Mouse (Mus musculus) heart, embryonic 10.5 days (tissue): ENCODE data around the gene Tbl1xr1. TPM values are rescaled to one million over a fixed set of nuclear protein-coding genes. Genes with fewer than 3 reads are reported as not detected.

Experiments
- DNase-seq: peaks from one replicate; pipeline ENCODE4 v3.0.0-alpha.2; 2017; ENCODE audit warnings: low spot score
- H3K27ac ChIP-seq: fragments of 300-500 bp; sonication (generic); 2 replicates; pipeline ENCODE4 v1.5.1; 2016; ENCODE audit warnings: mild to moderate bottlenecking
- H3K27me3 ChIP-seq: fragments of 300-500 bp; sonication (generic); 2 replicates; pipeline ENCODE4 v1.6.1; 2016; ENCODE audit warnings: mild to moderate bottlenecking; ENCODE audit not compliant: poor library complexity, insufficient read depth, severe bottlenecking
- H3K36me3 ChIP-seq: fragments of 300-500 bp; sonication (generic); 2 replicates; pipeline ENCODE4 v1.6.1; 2016; ENCODE audit warnings: mild to moderate bottlenecking, moderate library complexity
- H3K4me1 ChIP-seq: fragments of 300-500 bp; sonication (generic); 2 replicates; pipeline ENCODE4 v1.6.1; 2016; ENCODE audit warnings: mild to moderate bottlenecking
- H3K4me3 ChIP-seq: fragments of 300-500 bp; sonication (generic); 2 replicates; pipeline ENCODE4 v1.5.1; 2016; ENCODE audit warnings: mild to moderate bottlenecking, moderate library complexity
- H3K9me3 ChIP-seq: fragments of 300-500 bp; sonication (generic); 2 replicates; pipeline ENCODE4 v1.6.1; 2016; ENCODE audit warnings: mild to moderate bottlenecking, moderate library complexity
- WGBS: fragments of 180-500 bp; shearing (Covaris S2); methylation state at CpG from one replicate; pipeline ENCODE4 v1.1.7; 2016; 5-methylcytosine and 5-hydroxymethylcytosine counted together
- polyA plus RNA-seq: library from polyadenylated mRNA; unstranded; fragments of >200 nt; fragmentation: Nextera tagmentation; extraction: Ambion mirVana; gene quantifications from 2 replicates; pipeline ENCODE4 v1.2.1, GENCODE M21; 2016

The Tbl1xr1 gene
- polyA plus RNA-seq, 1 experiment from 2014 or later, result 17.7 TPM

DNA sequence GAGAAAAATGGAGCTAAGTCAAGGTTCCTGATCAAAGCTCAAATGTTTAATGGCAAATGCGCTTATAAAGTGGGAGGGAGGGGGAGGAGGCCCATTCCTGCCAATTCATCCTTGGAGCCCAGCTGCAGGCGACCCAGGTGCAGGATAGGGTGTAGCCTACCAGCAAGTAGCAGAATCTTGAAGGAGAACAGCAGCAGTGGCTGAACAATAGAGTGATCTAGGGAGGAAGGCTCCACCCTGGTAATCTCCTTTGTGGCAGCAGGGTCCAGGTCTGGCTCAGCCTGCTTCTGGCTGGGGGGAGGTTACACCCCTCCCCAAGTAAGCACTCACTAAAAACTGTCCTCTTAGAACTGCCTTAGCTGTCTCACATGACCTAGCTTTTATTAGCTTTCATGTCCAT lies 79.9 kb downstream of the Tbl1xr1 start:
- no peaks in the 10 kb centered on the region for H3K4me1 ChIP-seq
- no peaks in the 10 kb centered on the region for H3K9me3 ChIP-seq
- WGBS, result 71% methylated on average over 2 of the region's 2 CpGs
- no peak overlapping the region for H3K27ac ChIP-seq
- H3K27me3 ChIP-seq, result no peaks in the 10 kb centered on the region
- no peak for DNase-seq
- H3K36me3 ChIP-seq, result peaks cover 10% of the 10 kb centered on the region
- no peak overlapping the region for H3K4me3 ChIP-seq

DNA sequence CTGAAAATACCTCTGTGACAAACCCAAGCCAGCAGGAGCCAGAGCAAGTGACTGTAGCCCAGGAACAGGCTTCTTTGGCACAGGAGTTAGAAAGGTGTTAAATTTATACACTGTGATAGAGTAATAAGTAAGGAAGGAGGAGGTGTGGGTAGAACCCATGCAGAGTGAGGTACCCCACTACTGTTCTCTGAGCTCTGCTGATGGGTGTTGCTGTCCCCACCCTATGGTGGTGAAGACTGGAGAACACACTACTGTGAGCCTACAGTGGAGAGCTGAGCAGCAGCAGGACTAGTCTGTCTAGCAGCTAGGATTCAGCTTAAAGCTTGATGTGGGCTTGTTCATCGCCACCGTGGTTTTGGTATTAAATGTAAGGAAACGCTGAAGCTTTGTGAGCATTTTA lies 86.5 kb downstream of the Tbl1xr1 start:
- Histone ChIP-seq H3K36me3 (peaks cover 3% of the 10 kb centered on the region; the same call in 1 of the 2 replicates), H3K4me1 (no peaks in the 10 kb centered on the region), H3K9me3 (no peaks in the 10 kb centered on the region), H3K27ac (no peak overlapping the region), H3K27me3 (no peaks in the 10 kb centered on the region), H3K4me3 (no peak overlapping the region)
- WGBS, result over 99% methylated on average over 3 of the region's 3 CpGs
- DNase-seq, result no peak

DNA sequence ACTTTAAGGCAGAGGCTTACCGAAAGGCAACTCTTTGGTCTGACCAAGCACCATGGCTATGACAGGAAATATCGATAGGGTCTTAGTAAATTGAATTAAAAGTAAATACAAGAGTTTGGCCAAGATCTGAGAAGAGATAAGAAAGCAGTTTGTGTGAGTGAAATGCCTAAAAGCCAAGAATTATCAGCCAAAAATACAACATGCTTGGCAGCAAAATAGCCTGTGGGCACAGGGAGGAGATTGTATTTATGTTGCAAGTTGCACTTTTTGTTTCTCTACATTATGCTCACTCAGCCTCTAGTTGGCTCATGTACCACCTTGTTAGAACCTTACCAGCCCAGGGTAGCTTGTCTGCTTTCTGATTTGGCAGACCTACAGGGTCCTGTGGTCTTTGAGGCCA lies 91.4 kb downstream of the Tbl1xr1 start:
- Histone ChIP-seq H3K9me3 (no peaks in the 10 kb centered on the region), H3K36me3 (peaks cover 3% of the 10 kb centered on the region; the same call in 1 of the 2 replicates), H3K4me1 (peaks cover 6% of the 10 kb centered on the region; the same call in 1 of the 2 replicates), H3K27me3 (no peaks in the 10 kb centered on the region), H3K27ac (no peak overlapping the region), H3K4me3 (no peak overlapping the region)
- WGBS, result 91% methylated on average over 2 of the region's 2 CpGs
- no peak for DNase-seq

DNA sequence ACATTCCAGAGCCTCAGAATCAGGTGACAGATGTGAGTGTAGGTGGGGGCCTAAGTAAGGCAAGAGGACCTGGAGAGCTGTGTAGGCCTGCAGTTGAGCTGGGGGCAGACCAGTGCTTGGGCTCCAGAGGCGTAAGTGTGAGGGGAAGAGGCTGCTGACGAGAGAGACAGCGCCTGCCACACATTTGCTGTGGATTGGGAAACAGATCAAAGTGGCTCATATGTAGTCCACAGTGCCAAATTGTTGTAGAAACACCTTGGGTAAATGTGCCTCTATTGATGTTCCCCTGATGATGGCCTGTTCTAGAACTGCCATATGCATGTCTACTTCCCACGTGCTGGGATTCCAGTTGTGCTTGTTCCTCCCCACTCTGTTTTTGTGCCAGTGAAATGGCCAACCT lies 92.0 kb downstream of the Tbl1xr1 start:
- Histone ChIP-seq H3K4me1 (peaks cover 7% of the 10 kb centered on the region; the same call in 1 of the 2 replicates), H3K9me3 (no peaks in the 10 kb centered on the region), H3K27ac (no peak overlapping the region), H3K4me3 (no peak overlapping the region), H3K36me3 (peaks cover 3% of the 10 kb centered on the region; the same call in 1 of the 2 replicates), H3K27me3 (no peaks in the 10 kb centered on the region)
- 77% methylated on average over 4 of the region's 4 CpGs for WGBS
- DNase-seq, result no peak

DNA sequence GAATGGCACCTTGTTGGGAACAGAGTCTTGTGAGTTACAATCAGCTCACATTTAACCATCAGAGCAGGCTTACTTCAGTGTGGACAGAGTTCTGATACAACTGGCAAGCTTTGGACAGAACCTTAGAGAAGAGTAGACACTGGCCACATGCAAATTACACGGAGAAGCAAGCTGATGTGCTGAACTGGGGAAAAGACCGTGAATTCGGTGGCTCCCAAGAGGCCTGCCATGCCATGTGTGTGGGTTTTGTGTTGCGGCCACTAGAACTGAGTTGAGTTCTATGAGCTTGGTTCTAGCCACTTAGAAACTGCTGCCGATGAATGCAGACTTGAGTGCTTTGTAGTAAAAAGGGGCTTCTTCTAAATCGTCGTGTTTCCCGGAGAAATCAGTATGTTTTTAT lies 95.1 kb downstream of the Tbl1xr1 start:
- WGBS, result 92% methylated on average over 8 of the region's 8 CpGs
- no peaks in the 10 kb centered on the region for H3K27me3 ChIP-seq
- peaks cover 7% of the 10 kb centered on the region; the same call in 1 of the 2 replicates for H3K4me1 ChIP-seq
- H3K36me3 ChIP-seq, result no peaks in the 10 kb centered on the region
- H3K4me3 ChIP-seq, result no peak overlapping the region
- no peak for DNase-seq
- no peaks in the 10 kb centered on the region for H3K9me3 ChIP-seq
- no peak overlapping the region for H3K27ac ChIP-seq

DNA sequence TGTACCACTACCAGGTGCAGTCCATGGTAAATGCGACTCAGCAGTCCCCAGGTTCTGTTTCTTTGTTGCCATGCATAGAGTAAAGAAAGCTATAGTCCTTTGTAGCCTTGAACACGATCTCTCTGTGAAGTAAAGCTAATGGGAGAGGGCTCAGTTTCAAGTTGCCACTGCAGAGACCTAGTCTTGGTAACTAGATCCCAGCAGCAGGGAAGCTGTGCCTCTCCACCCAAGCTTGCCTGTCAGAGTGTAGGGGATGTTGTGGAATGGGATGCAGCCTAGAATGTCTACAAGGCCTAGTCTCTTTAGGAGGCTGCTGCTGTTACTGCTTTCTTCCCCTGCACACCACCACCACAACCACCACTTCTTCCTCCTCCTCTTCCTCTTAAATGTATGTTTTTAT lies 96.0 kb downstream of the Tbl1xr1 start:
- Histone ChIP-seq H3K9me3 (no peaks in the 10 kb centered on the region), H3K4me1 (peaks cover 7% of the 10 kb centered on the region; the same call in 1 of the 2 replicates), H3K36me3 (no peaks in the 10 kb centered on the region), H3K27ac (no peak overlapping the region), H3K27me3 (no peaks in the 10 kb centered on the region), H3K4me3 (no peak overlapping the region)
- WGBS, result 73% methylated on average over 2 of the region's 2 CpGs
- no peak for DNase-seq

DNA sequence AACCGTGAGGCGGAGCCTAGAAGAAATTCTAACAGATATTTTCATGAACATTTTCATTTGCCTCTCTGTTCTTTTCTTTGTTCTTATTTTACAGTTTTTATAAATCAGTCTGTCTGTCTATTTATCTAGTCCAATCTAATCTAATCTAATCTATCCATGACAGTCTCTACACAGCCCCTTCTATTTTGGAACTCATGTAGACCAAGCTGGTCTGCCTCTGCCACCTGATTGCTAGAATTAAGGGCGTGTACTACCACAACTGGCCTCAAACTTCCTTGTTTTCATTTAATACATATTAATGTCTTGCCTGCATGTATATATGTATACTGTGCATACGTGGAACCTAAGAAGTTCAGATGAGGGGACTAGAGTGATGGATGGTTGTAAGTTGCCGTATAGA lies 96.7 kb downstream of the Tbl1xr1 start:
- H3K4me3 ChIP-seq, result no peak overlapping the region
- H3K9me3 ChIP-seq, result no peaks in the 10 kb centered on the region
- no peaks in the 10 kb centered on the region for H3K27me3 ChIP-seq
- DNase-seq, result no peak
- H3K27ac ChIP-seq, result no peak overlapping the region
- peaks cover 10% of the 10 kb centered on the region; the same call in 1 of the 2 replicates for H3K4me1 ChIP-seq
- 94% methylated on average over 5 of the region's 5 CpGs for WGBS
- H3K36me3 ChIP-seq, result no peaks in the 10 kb centered on the region

DNA sequence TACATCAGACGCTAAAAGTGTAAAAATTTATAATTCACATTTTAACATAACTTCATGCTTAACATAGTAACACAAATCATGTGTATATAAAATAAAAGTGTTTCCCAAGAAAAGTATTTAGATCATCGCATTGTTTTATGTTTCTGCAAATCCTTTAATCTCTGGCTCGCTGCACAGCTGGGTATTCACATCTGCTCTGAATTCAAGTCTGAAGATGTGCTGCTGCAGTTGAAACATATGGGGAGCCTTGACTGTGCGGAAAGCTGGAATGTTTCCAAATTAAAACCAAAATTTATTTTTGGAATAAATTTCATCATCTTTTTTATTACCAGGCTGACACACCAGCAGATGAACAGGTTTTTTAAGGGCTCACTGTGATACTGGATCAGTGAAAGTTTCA lies 97.8 kb downstream of the Tbl1xr1 start:
- no peaks in the 10 kb centered on the region for H3K36me3 ChIP-seq
- WGBS, result 92% methylated on average over 4 of the region's 4 CpGs
- H3K9me3 ChIP-seq, result no peaks in the 10 kb centered on the region
- no peaks in the 10 kb centered on the region for H3K27me3 ChIP-seq
- H3K4me3 ChIP-seq, result no peak overlapping the region
- H3K27ac ChIP-seq, result no peak overlapping the region
- no peak for DNase-seq
- peaks cover 10% of the 10 kb centered on the region; the same call in 1 of the 2 replicates for H3K4me1 ChIP-seq

DNA sequence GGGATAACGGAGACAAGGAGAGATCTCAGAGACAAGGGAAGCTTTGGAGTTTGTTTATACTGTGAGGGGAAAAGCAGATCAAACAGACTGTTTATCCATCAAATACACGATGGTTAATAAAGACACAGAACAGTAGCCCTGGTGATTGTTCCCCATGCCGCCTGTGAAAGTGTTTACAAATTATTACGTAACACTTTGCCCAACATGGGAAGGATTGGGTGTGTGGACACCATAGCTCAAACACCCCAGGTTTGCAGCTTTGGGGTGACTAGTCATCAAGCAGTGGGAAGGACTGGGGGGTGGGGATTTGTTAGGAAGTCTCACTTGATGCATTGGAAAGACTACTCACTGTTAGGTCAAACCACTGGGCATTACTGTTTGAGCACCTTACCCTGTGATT lies 103.6 kb downstream of the Tbl1xr1 start:
- DNase-seq, result no peak
- no peak overlapping the region for H3K4me3 ChIP-seq

DNA sequence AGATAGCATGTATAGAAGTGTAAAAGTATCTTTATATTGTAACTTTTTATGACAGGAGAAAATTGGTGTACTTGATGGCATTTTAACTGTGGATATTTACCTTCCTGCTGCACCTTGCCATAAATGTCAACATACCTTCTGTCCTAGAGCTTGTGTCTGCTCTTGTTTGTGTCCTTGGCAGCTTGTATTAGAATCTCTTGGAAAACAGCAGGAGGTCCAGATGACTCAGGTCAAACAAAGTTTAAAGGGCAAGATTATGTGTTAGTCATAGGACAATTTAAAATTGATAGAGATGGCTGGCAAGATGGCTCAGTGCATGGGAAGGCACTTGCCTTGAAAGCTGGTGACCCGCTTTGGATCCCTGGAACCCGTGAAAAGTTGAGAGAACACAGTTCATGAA lies 104.6 kb downstream of the Tbl1xr1 start:
- H3K27ac ChIP-seq, result no peak overlapping the region
- DNase-seq, result no peak
- H3K9me3 ChIP-seq, result no peaks in the 10 kb centered on the region
- 93% methylated on average over 2 of the region's 2 CpGs for WGBS
- H3K27me3 ChIP-seq, result no peaks in the 10 kb centered on the region
- no peaks in the 10 kb centered on the region for H3K36me3 ChIP-seq
- H3K4me3 ChIP-seq, result no peak overlapping the region
- H3K4me1 ChIP-seq, result peaks cover 3% of the 10 kb centered on the region; the same call in 1 of the 2 replicates

More for the DNA sequence above, 103.6 kb downstream of the Tbl1xr1 start:
- Histone ChIP-seq H3K27me3 (no peaks in the 10 kb centered on the region), H3K9me3 (no peaks in the 10 kb centered on the region), H3K27ac (no peak overlapping the region), H3K36me3 (no peaks in the 10 kb centered on the region), H3K4me1 (peaks cover 3% of the 10 kb centered on the region; the same call in 1 of the 2 replicates)
- WGBS, result 82% methylated on average over 3 of the region's 4 CpGs

DNA sequence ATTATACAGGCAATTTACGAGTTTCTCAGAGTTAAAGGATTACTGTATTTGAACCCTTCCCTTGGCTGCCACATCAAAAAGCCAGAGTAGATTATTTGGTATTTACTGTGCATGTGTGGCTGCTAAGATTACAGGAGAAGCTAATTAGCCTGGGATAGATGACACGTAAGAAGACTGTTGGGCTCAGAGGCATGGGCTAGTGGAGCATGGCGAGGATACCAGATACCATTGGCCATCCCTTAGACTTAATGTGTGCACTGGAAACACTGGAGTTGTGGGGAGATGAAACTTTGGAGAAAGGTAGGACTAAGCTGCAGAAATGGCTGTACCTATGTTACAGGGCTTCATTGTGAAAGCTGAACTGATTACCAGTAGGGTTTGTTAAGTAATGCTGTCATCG lies 108.8 kb downstream of the Tbl1xr1 start:
- no peaks in the 10 kb centered on the region for H3K9me3 ChIP-seq
- 90% methylated on average over 4 of the region's 4 CpGs for WGBS
- no peak for DNase-seq
- H3K27ac ChIP-seq, result no peak overlapping the region
- peaks cover 6% of the 10 kb centered on the region; the same call in 1 of the 2 replicates for H3K4me1 ChIP-seq
- no peaks in the 10 kb centered on the region for H3K27me3 ChIP-seq
- no peak overlapping the region for H3K4me3 ChIP-seq
- peaks cover 5% of the 10 kb centered on the region; the same call in 1 of the 2 replicates for H3K36me3 ChIP-seq

DNA sequence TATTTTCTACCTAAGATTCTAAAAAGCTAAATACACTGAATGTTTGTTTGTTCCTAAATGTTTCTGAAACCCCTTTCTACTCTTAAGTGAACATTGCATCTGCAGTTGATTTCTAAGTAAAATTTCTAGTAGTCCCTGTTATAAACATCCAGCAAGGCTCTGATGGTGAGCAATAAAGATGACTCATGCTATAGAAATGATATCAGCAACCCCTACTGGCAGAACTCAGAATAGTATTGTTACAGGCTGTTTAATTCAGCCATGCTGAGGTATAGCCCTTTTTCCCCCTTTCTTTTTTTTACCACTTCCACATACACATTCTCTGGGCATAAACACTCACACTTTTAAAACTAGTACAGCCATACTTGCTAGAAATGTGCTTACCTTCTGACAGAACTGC lies 114.0 kb downstream of the Tbl1xr1 start:
- Histone ChIP-seq H3K36me3 (peaks cover 51% of the 10 kb centered on the region), H3K27ac (no peak overlapping the region), H3K4me1 (peaks cover 6% of the 10 kb centered on the region; the same call in 1 of the 2 replicates), H3K9me3 (no peaks in the 10 kb centered on the region), H3K4me3 (no peak overlapping the region), H3K27me3 (no peaks in the 10 kb centered on the region)
- DNase-seq, result no peak

DNA sequence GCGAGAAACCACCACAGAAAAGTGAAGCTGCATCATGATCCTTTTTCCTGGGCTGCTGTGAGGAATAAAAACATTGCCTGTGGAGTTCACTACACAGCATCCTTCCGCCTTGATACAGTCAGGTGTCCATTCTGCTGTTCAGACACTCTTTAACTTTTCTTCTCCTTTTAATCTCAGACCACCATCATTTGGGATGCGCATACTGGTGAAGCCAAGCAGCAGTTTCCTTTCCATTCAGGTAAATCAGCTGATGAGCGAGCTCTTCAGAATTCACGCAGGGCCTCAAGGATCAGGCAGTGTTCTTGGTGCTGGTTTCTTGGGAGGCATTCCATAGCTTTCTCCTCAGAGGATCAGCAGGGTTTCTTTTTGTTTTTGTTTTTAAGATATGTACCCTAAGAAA lies 116.5 kb downstream of the Tbl1xr1 start:
- H3K27ac ChIP-seq, result no peak overlapping the region
- no peak overlapping the region for H3K4me3 ChIP-seq
- no peaks in the 10 kb centered on the region for H3K9me3 ChIP-seq
- WGBS, result 90% methylated on average over 5 of the region's 5 CpGs
- no peaks in the 10 kb centered on the region for H3K27me3 ChIP-seq
- H3K4me1 ChIP-seq, result no peaks in the 10 kb centered on the region
- H3K36me3 ChIP-seq, result peaks cover 70% of the 10 kb centered on the region
- DNase-seq, result no peak

DNA sequence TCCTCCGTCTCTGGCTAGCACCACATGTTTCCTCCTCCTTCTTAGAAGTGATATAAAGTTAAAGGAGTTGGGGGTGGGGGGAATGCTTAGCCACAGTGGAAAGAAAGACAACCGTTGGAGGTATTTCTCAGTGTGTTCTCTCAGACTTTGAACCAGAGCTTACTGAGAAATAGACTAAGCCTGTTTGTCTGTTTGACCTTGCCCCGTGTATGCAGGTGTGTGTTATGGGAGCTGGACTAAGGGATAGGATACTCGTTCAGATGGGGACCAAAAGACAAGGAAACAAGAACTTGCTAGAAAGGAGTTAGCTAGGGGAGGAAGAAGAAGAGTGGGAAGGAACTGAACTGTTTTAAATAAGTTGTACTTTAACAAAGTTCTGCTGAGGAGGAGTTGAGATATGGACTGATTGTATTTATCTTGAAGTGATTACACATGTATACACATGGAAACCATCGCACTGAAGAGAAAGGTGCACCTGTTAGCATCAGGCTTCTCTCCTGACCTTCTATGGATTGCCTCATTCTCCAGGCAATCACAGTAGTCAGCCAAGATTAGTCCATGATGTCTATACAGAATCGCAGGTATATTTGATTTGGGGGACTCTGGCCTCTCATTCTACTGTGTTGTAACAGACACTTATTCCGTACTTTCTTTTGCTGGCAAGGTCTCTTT lies 117.9 kb downstream of the Tbl1xr1 start:
- Histone ChIP-seq H3K4me3 (no peak overlapping the region), H3K36me3 (peaks cover 81% of the 10 kb centered on the region), H3K27me3 (no peaks in the 10 kb centered on the region), H3K4me1 (no peaks in the 10 kb centered on the region), H3K27ac (no peak overlapping the region), H3K9me3 (no peaks in the 10 kb centered on the region)
- WGBS, result 83% methylated on average over 7 of the region's 7 CpGs
- no peak for DNase-seq
